Mouse (Mus musculus) liver, embryonic 14.5 days (tissue): ENCODE results near the gene Mtm1.

Source experiments
- CTCF ChIP-seq: IDR thresholded peaks from 2 replicates; pipeline ENCODE4 v1.5.1; 2016; ENCODE audit warnings: antibody characterized with exemption, low read depth, control low read depth
- EP300 ChIP-seq: IDR thresholded peaks from 2 replicates; pipeline ENCODE4 v1.6.1; 2016; ENCODE audit warnings: antibody characterized with exemption, low read depth

DNA sequence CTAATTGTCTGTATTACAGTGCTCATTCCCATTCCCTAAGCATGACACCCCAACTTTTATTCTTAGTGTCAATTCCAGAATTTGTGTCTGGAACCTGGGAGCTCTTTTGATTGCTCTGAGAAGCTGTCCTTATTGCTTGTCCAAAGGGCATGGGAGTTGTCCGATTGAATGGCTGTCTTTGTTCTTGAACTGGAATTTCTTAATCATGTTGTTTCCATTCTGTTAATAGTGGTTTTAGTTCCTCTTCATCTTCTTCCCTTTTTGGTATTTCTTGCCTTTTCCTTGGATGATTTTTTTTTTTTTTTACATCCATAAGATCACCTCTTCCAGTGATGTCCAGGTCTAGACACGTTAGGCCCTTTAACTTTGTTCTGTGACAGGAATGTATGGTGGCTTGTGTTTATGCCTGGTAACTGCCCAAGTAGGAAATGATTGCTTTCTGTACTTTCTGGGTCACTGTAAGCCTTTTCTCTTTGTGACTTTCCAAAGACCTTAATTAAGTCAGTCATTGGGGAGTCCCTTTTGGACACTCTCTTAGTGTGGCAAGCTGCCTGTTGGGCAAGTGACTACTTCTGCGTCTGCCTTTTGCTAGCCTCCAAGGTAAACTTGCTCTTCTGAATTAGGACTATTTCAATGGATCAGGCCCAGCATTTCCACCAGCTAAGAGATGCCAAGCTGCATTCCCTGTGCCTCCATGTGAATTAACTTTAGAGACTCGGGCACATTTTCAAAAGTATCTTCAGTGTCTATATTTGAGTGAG is 12.3 kb downstream of the Mtm1 start:
- no peak for TF ChIP-seq CTCF
- no peak for TF ChIP-seq EP300
